Mouse (Mus musculus): ENCODE results near the gene Plekhm1.

DNA sequence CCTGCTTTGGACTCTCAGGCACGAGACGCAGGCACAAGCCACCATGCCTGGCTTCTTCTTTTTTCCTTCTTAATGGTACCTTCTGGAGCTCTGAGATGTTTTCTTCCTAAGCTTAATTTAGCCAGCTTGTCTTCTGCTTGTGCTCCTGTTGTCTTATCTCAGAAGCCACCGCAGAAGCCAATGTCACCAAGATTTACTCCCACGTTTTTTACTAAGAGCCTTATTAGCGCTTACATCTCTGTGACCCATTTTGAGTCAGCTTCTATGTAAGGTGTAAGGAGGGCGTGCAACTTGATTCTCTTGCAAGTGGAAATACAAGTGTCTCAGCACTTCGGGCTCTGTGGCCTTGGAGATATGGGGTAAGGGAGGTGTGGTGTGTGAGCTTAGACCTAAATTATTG is 31.0 kb downstream of the Plekhm1 start:
- TF ChIP-seq POLR2A (IDR thresholded peaks at IDR 0.05; ENCODE audit: borderline replicate concordance, extremely low read depth, low read depth, low read length): no peak
- no peak for TF ChIP-seq CTCF (IDR thresholded peaks at IDR 0.05; ENCODE audit: insufficient read depth, low read length)

All from lung, adult 2 months (tissue).